Mouse (Mus musculus): ENCODE results near the gene Serpini2.
"Not testable (repeated sequence)": the region's sequence is repeated elsewhere in the genome, so short reads cannot be mapped to it uniquely, and the experiment has no call there.

The Serpini2 gene

DNA sequence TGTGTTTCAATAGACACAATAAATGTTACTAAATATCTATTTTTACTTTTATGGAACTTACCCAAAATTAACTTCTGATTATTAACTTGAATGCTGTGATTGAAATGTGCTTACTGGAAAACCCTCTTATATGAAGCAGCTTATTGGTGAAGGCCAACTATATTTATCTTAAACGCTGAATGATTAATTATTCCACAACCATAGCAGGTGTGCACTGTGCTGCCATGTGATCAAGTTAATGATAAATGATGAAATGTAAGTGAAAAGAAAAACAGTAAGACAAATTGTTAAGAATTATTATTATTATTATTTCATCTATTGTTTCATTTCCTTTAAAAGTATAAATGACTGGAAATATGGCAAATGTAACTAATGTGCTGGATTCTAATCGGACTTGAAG lies at the start of gene Serpini2:
Gene Serpini2 (minus strand): TSS at position 101 of the 400 bp plus-strand sequence.
- no peak for DNase-seq (ENCODE audit: low spot score)

- DNase-seq (ENCODE audit: low spot score): no peak
Observed at GRCm38 (mm10) chr3:75308861-75309260, 39.0 kb upstream of the Serpini2 start.

DNA sequence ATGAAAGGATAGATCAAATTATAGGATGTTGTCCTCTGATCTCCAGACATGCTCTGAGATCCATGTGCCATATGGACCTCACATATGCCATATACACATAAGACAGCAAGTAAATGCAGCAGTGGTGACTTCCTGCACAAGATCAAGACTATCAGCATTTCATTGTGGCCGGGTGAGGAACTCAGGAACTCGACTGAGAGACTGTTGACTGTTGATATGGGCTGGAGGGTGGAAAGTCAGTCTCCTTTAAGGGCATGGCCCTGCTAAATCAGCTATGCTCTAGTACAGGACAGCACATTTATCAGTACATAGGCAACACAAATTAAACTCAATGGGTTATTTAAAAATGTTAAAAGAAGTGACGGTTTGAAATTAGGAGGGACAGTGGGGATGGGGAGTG lies 38.4 kb upstream of the Serpini2 start:
- no peak for DNase-seq (ENCODE audit: low spot score)

DNA sequence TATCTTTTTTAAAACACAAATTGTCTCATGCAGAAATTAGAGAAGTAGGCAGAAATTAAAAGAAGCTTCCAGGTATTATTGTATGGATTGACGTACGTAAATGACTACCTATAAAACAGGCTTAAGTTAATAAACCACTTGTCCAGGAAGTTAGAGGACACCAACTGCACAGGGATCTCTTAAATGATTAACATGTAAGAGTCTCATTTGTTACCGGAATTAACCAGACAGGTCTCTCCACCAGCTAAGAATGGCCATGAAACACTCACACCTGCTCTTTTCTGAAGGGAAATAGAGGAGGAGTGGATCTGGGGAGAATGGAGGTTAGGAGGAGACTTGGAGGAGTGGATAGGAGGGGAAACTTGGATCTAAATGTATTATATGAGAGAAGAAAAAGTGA lies 35.7 kb upstream of the Serpini2 start:
- no peak for DNase-seq (ENCODE audit: low spot score)

DNA sequence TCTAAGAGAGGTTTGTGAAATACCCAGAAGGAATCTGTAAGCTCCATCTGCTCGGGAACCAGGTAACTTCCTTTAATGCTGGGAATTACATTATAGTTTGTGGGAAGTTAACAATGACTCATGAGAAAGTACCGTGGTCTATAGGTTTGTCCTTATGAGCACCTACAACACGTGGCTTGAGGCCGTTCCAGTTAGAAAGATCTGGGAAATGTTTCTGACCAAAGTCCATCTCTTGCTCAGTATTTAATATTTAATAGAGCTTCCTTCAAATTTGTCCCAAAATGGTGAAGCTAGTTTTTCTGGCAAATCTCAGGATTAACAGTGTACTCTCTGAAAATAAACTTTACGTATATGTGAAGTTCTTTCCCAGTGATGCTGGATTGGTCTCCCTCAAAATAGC lies 34.7 kb upstream of the Serpini2 start:
- no peak for DNase-seq (ENCODE audit: low spot score)

GRCm38 (mm10) chr3:75301072-75301471 lies 31.2 kb upstream of the Serpini2 start:
- no peak for DNase-seq (ENCODE audit: low spot score)

- not testable (repeated sequence) for DNase-seq (ENCODE audit: low spot score)
Observed at GRCm38 (mm10) chr3:75299464-75299863, 29.6 kb upstream of the Serpini2 start.

DNA sequence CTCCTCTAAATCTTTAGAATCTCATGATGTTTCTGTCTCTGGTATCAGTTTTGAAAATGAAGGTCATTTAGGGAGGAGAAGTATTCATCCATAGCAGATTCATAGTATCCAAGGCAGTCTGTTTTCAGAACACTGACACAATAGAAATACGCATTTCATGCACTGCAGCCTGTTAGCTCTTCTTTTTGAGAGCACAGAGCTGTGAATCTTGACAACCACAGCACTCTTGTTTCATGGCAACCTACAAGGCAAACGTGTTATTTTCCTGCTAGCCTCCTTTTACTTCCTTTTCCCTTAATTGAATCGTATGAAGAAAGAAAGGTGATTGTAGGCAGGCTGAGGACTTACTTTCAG lies 27.9 kb upstream of the Serpini2 start:
- no peak for DNase-seq (ENCODE audit: low spot score)

DNA sequence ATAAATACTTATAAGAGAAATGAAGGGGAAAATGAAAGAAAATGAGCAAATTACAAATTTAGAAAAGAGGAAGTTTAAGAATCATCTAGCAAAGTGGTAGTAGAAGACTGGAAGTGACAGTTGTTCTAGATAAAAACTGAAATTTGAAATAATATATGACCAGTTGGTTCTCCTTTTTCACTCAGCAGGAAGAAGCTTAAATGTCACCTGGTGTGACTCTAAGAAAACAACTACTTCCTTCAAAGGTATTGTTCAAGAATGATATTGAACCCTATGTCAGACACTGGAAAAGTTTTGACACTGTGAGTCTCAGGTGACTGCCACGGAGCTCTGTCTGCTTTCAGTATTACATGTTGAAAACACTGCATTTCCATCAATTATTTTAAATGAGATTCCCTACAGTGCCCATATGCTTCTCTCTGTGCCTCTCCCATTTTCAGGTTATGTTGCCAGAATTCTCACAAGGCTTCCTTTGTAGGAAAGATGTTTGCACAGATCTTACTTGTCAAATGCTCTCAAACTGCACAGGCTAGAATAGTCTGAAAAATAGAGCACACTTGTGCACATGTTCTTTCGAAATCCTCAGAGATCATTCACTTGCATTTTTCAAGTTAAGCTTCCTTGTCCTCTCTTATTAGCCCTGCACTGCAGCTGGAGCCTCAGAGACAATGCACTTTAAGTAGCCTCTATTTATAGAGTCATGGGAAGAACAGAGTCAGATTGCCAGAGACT lies 27.3 kb upstream of the Serpini2 start:
- no peak for DNase-seq (ENCODE audit: low spot score)

DNA sequence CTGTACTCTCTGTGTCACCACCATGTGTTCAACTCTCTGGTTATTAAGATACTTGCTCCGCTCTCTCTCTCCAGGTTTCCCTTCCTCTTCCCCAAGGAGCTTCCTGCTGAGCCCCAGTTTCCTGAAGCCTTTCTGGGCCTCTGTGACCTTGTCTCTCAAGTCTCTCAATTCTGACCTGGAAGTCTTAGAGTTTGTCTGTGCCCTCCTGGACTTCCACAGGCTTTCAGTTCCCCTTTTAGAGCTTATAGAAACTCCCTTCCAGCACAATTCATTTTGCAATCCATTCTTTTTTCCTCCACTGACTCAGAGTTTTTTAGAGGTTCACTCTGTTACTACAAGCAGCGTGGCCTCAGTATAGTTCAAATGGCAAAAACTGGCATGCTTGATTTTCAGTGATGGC lies 23.4 kb upstream of the Serpini2 start:
- no peak for DNase-seq (ENCODE audit: low spot score)

DNA sequence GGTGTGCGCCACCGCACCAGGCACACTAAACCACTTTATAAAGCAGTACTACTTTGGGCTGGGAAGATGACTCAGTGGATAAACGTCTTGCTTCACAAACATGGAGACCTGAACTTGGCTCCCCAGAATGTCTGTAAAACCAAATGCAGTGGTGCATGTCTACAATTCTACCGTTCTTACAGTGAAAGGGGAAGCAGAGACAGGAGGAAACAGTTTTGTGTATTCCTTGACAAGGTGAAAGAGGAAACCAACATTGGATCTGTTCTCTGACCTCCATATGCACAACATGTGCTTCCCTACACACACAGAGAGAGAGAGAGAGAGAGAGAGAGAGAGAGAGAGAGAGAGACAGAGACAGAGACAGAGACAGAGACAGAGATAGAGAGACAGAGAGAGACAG lies 7.6 kb upstream of the Serpini2 start:
- DNase-seq (ENCODE audit: low spot score): no peak

- no peak for DNase-seq (ENCODE audit: low spot score)
Observed at GRCm38 (mm10) chr3:75276522-75276921, 6.6 kb upstream of the Serpini2 start.

DNA sequence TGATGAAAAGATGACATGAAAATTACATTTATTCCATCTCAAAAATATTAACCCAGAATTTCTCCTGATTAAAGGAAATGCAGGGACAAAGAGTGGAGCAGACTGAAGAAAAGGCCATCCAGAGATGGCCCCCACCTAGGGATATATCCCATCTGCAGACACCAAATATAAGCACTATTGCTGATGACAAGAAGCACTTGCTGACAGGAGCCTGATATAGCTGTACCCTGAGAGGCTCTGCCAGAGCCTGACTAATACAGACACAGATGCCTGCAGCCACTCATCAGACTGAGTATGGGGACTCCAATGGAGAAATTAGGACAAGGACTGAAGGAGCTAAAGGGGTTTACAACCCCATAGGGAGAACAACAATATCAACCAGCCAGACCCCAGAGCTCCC lies 5.2 kb upstream of the Serpini2 start:
- DNase-seq (ENCODE audit: low spot score): no peak

GRCm38 (mm10) chr3:75259356-75259755 lies 10.5 kb downstream of the Serpini2 start:
- no peak for DNase-seq (ENCODE audit: low spot score)

GRCm38 (mm10) chr3:75219694-75220093 lies 50.2 kb downstream of the Serpini2 start:
- DNase-seq (ENCODE audit: low spot score): no peak

- DNase-seq (ENCODE audit: low spot score): no peak
Observed at GRCm38 (mm10) chr3:75219211-75219610, 50.7 kb downstream of the Serpini2 start.

DNA sequence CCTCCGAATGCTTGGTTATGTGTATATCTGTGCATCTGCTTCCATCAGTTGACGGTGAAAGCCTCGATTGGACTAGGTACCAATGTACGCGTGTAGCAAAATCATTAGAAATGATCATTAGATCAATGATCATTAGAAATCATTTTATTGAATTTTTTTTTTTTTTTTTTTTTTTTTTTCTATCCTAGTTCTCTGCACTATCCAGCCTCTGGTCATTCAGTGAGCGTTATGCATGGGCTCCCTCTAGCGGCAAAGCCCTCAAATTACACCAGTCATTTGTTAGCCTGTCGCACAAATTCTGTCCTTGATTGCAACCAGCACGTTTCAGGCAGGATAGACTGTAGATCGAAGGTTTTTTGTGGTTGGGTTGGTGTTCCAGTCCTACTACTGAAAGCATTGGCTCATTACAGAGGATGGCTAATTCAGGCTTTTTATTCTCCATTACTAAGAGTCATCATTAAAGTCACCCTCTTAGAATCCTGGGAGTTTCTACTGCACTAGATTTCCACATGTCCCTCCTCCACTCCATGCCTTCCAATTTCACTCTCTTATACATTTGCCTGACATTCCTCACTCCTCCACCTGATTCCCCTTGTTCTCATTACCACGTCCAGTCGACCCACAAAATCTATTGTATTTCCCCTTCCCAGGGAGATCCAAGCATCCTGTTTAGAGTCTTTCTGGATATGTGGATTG lies 66.9 kb downstream of the Serpini2 start:
- no peak for DNase-seq (ENCODE audit: low spot score)

Measured in urinary bladder, postnatal 10 days (tissue).